Mouse (Mus musculus) embryonic fibroblast, embryonic 13.5 days (primary cell): ENCODE measurements around the gene Sapcd2.

Experiments
- CTCF ChIP-seq: IDR thresholded peaks from 2 replicates; pipeline ENCODE4 v1.5.1; 2011; ENCODE audit warnings: mild to moderate bottlenecking, control low read depth, low read length, moderate library complexity, borderline replicate concordance; ENCODE audit not compliant: insufficient read depth
- POLR2A ChIP-seq: IDR thresholded peaks from 2 replicates; pipeline ENCODE4 v1.6.1; 2011; ENCODE audit warnings: low read depth, mild to moderate bottlenecking, control low read depth, low read length, moderate library complexity

- TF ChIP-seq POLR2A (no peak), CTCF (peak; percentile 63; the same call in 1 of the 2 replicates)
These were observed 30.4 kb downstream of the Sapcd2 start for GRCm38 (mm10) chr2:25402377-25402971.
